Mouse (Mus musculus): ENCODE measurements around the gene Dusp28. TPM values are rescaled to one million over a fixed set of nuclear protein-coding genes. Genes with fewer than 3 reads are reported as not detected.

Dusp28 gene
- total and polyA plus RNA-seq, 3 experiments = 3.6 to 4.6 (median 3.6) TPM

DNA sequence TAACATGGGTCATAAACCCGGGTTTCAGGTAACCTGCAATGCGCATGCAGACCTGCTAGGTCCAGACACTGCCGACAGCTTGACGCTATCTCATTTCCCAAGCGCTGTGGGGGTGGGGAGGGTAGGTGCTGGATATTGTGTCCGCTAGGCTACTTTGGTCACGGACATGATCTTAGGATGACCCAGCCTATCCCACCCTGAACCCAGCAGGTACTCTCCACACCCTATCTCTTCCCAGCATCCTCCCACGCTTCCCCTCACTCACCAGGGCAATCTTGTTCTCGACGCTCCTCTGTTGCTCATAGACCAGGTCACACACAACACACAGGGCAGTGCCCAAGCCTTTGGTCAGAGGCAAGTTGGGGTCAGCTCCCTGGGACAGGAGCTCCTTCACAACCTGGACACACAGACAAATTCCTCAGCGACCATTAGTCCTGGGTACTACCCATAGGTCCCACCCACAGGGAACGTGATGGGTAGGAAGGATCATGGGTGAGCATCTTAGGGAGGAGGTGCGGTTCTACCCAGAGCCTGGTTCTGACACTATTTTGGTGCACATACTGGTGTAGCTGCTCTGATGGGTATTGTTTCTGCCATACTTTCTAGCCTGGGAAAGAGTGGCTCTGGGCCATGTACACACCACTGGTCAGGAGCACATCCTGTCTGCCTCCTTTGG is 28.6 kb upstream of the Dusp28 start:
- H3K9me3 ChIP-seq (replicated peaks; ENCODE audit: low read length) = peaks cover 2% of the 10 kb centered on the region
- in situ Hi-C loops (cut with MboI; ENCODE audit: low pct_ligation_motif_present, low pct_unique_long_range_greater_than_20kb, low sequenced_read_pairs) (no loop called here), dilution Hi-C loops (cut with MboI; ENCODE audit: extremely low pct_ligation_motif_present, extremely low pct_unique_long_range_greater_than_20kb, low sequenced_read_pairs) (no loop called here)
- H3K9ac ChIP-seq (ENCODE audit: insufficient read depth, low read depth) = no peak overlapping the region
- peaks cover 96% of the 10 kb centered on the region for H3K27me3 ChIP-seq (replicated peaks)
- no peak overlapping the region for H3K27ac ChIP-seq (ENCODE audit: insufficient read depth, low read depth)
- H3K36me3 ChIP-seq (replicated peaks in 1 of 2; ENCODE audit: control insufficient read depth in 1 of 2, insufficient read depth in 1 of 2, low read length in 1 of 2) = no peaks in the 10 kb centered on the region
- H3K79me2 ChIP-seq (replicated peaks; ENCODE audit: control insufficient read depth, extremely low read depth, insufficient read depth, poor library complexity, severe bottlenecking) = no peaks in the 10 kb centered on the region
- no peak overlapping the region for H3K4me2 ChIP-seq (ENCODE audit: insufficient read depth, low read depth, poor library complexity, severe bottlenecking)
- no peak for DNase-seq (ENCODE audit: extremely low read depth)
- H3K4me1 ChIP-seq (ENCODE audit: control insufficient read depth in 1 of 2, insufficient read depth in 2 of 2) = no peaks in the 10 kb centered on the region
- TF ChIP-seq HCFC1 (IDR thresholded peaks at IDR 0.05; ENCODE audit: low read depth, low read length) = no peak
- TF ChIP-seq SIN3A (IDR thresholded peaks at IDR 0.05; ENCODE audit: low read length) = no peak
- TF ChIP-seq EP300 (IDR thresholded peaks at IDR 0.05; ENCODE audit: low read length) = no peak
- no peak for TF ChIP-seq KAT2A (IDR thresholded peaks at IDR 0.05; ENCODE audit: insufficient replicate concordance, low read length)
- no peak for TF ChIP-seq RAD21 (IDR thresholded peaks at IDR 0.05; ENCODE audit: low read depth, low read length)
- TF ChIP-seq MAFK (IDR thresholded peaks at IDR 0.05; ENCODE audit: insufficient replicate concordance, low read length) = no peak
- TF ChIP-seq ZC3H11A (IDR thresholded peaks at IDR 0.05; ENCODE audit: low read depth, low read length) = no peak
- no peak for TF ChIP-seq UBTF (IDR thresholded peaks at IDR 0.05; ENCODE audit: low read depth, low read length)
- TF ChIP-seq E2F4 (IDR thresholded peaks at IDR 0.05; ENCODE audit: insufficient replicate concordance, low read depth, low read length) = no peak
- no peak for TF ChIP-seq POLR2AphosphoS2 (IDR thresholded peaks at IDR 0.05; ENCODE audit: low read depth, low read length)
- TF ChIP-seq POLR2A (IDR thresholded peaks at IDR 0.05; ENCODE audit: low read depth, low read length) = no peak
- TF ChIP-seq USF2 (conservative IDR thresholded peaks at IDR 0.05; ENCODE audit: low read depth, low read length) = no peak
- H3K4me3 ChIP-seq (replicated peaks in 1 of 3; ENCODE audit: low read depth in 2 of 3, low read length in 2 of 3, poor library complexity in 1 of 3) = no peak overlapping the region

DNA sequence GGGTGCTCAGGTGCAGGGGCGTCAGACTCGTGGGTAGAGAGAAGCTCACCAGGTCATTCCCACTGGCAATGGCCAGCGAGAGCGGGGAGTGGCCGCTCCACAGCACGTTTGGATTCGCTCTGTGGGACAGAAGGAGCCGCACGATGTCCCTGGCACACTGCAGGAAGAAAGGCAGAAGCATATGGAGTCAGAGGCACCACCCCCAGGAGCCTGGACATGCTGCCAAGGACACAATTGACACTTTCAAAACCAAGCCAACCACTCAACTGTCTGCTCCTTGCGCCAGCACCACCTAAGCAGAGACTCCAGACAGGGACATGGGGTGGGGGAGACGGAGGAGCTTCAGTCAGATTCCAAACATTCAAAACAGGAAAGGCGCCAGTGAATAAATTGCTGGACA is 27.5 kb upstream of the Dusp28 start:
- H3K4me1 ChIP-seq (ENCODE audit: control insufficient read depth in 1 of 2, insufficient read depth in 2 of 2) = no peaks in the 10 kb centered on the region
- no peak overlapping the region for H3K4me2 ChIP-seq (ENCODE audit: insufficient read depth, low read depth, poor library complexity, severe bottlenecking)
- no peak overlapping the region for H3K27ac ChIP-seq (ENCODE audit: insufficient read depth, low read depth)
- no peaks in the 10 kb centered on the region for H3K36me3 ChIP-seq (replicated peaks in 1 of 2; ENCODE audit: control insufficient read depth in 1 of 2, insufficient read depth in 1 of 2, low read length in 1 of 2)
- DNase-seq (ENCODE audit: extremely low read depth) = no peak
- H3K27me3 ChIP-seq (replicated peaks) = peaks cover 98% of the 10 kb centered on the region
- in situ Hi-C loops (cut with MboI; ENCODE audit: low pct_ligation_motif_present, low pct_unique_long_range_greater_than_20kb, low sequenced_read_pairs) (no loop called here), dilution Hi-C loops (cut with MboI; ENCODE audit: extremely low pct_ligation_motif_present, extremely low pct_unique_long_range_greater_than_20kb, low sequenced_read_pairs) (no loop called here)
- H3K9ac ChIP-seq (ENCODE audit: insufficient read depth, low read depth) = no peak overlapping the region
- H3K79me2 ChIP-seq (replicated peaks; ENCODE audit: control insufficient read depth, extremely low read depth, insufficient read depth, poor library complexity, severe bottlenecking) = no peaks in the 10 kb centered on the region
- no peak overlapping the region for H3K4me3 ChIP-seq (replicated peaks in 1 of 3; ENCODE audit: low read depth in 2 of 3, low read length in 2 of 3, poor library complexity in 1 of 3)
- H3K9me3 ChIP-seq (replicated peaks; ENCODE audit: low read length) = no peaks in the 10 kb centered on the region
- TF ChIP-seq GABPA (IDR thresholded peaks at IDR 0.05; ENCODE audit: insufficient replicate concordance, low read depth, low read length) = no peak

DNA sequence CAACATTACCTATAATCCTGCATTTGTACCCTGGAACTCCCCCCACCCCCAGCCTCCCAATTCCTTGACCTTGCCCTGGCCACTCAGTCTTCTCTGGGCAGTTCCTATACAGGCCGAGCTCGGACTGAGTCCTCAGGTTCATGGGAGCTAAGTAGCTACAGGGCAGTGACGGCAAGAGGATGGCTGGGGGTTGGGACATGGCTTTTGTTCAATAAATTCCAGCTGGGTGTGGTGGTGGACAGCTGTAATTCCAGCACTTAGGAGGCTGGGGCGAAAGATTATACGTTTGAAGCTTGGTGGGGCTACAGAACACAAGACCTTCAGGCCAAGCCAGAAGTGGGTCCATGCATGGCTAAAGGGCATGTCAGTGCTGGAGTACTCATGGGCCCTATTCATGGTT is 26.7 kb upstream of the Dusp28 start:
- no peaks in the 10 kb centered on the region for H3K79me2 ChIP-seq (replicated peaks; ENCODE audit: control insufficient read depth, extremely low read depth, insufficient read depth, poor library complexity, severe bottlenecking)
- no peaks in the 10 kb centered on the region for H3K4me1 ChIP-seq (ENCODE audit: control insufficient read depth in 1 of 2, insufficient read depth in 2 of 2)
- no peak overlapping the region for H3K9ac ChIP-seq (ENCODE audit: insufficient read depth, low read depth)
- no peak overlapping the region for H3K4me2 ChIP-seq (ENCODE audit: insufficient read depth, low read depth, poor library complexity, severe bottlenecking)
- TF ChIP-seq PAX5 (IDR thresholded peaks at IDR 0.05; ENCODE audit: low read length) (no peak), IRF4 (IDR thresholded peaks at IDR 0.05; ENCODE audit: low read depth, low read length) (no peak), JUND (conservative IDR thresholded peaks at IDR 0.05; ENCODE audit: low read depth, low read length) (no peak), ETS1 (conservative IDR thresholded peaks at IDR 0.05; ENCODE audit: low read depth, low read length) (no peak), SMC3 (IDR thresholded peaks at IDR 0.05; ENCODE audit: low read depth, low read length) (no peak), NRF1 (IDR thresholded peaks at IDR 0.05; ENCODE audit: low read depth, low read length) (no peak), HCFC1 (IDR thresholded peaks at IDR 0.05; ENCODE audit: low read depth, low read length) (no peak), MAX (IDR thresholded peaks at IDR 0.05; ENCODE audit: low read length) (no peak), POLR2AphosphoS2 (IDR thresholded peaks at IDR 0.05; ENCODE audit: low read depth, low read length) (no peak), EP300 (IDR thresholded peaks at IDR 0.05; ENCODE audit: low read length) (no peak), MAFK (IDR thresholded peaks at IDR 0.05; ENCODE audit: insufficient replicate concordance, low read length) (no peak), USF2 (conservative IDR thresholded peaks at IDR 0.05; ENCODE audit: low read depth, low read length) (no peak), CHD2 (IDR thresholded peaks at IDR 0.05; ENCODE audit: low read length) (no peak), MXI1 (IDR thresholded peaks at IDR 0.05; ENCODE audit: low read depth, low read length) (no peak), MYC (IDR thresholded peaks at IDR 0.05; ENCODE audit: low read depth, low read length) (no peak), POLR2A (IDR thresholded peaks at IDR 0.05; ENCODE audit: low read depth, low read length) (no peak), UBTF (IDR thresholded peaks at IDR 0.05; ENCODE audit: low read depth, low read length) (no peak)
- no peak for DNase-seq (ENCODE audit: extremely low read depth)
- H3K27me3 ChIP-seq (replicated peaks) = peaks cover 97% of the 10 kb centered on the region
- H3K9me3 ChIP-seq (replicated peaks; ENCODE audit: low read length) = no peaks in the 10 kb centered on the region
- in situ Hi-C loops (cut with MboI; ENCODE audit: low pct_ligation_motif_present, low pct_unique_long_range_greater_than_20kb, low sequenced_read_pairs) = no loop called here
- no peak overlapping the region for H3K27ac ChIP-seq (ENCODE audit: insufficient read depth, low read depth)
- dilution Hi-C loops (cut with MboI; ENCODE audit: extremely low pct_ligation_motif_present, extremely low pct_unique_long_range_greater_than_20kb, low sequenced_read_pairs) = no loop called here
- no peak overlapping the region for H3K4me3 ChIP-seq (replicated peaks in 1 of 3; ENCODE audit: low read depth in 2 of 3, low read length in 2 of 3, poor library complexity in 1 of 3)
- H3K36me3 ChIP-seq (replicated peaks in 1 of 2; ENCODE audit: control insufficient read depth in 1 of 2, insufficient read depth in 1 of 2, low read length in 1 of 2) = no peaks in the 10 kb centered on the region

Data from CH12.LX (cell line).